Mouse (Mus musculus) neural tube, embryonic 12.5 days (tissue): Measurements from ENCODE around the gene Fuk. TPM values are rescaled to one million over a fixed set of nuclear protein-coding genes. Genes with fewer than 3 reads are reported as not detected.
"Not testable (repeated sequence)": the region's sequence is repeated elsewhere in the genome, so short reads cannot be mapped to it uniquely, and the experiment has no call there.

Experiments
- ATAC-seq: fragments of 200-750 bp; cut with Nextera tagmentation; 2 replicates; pipeline ENCODE4 v1.8.0; 2017; ENCODE audit warnings: low read depth, mild to moderate bottlenecking, moderate TSS enrichment, moderate library complexity; ENCODE audit not compliant: low FRiP score
- H3K27ac ChIP-seq: fragments of 300-500 bp; sonication (generic); 2 replicates; pipeline ENCODE4 v1.5.1; 2016
- H3K27me3 ChIP-seq: fragments of 300-500 bp; sonication (generic); replicated peaks from 2 replicates; pipeline ENCODE4 v1.6.1; 2016; ENCODE audit warnings: mild to moderate bottlenecking
- H3K36me3 ChIP-seq: fragments of 300-500 bp; sonication (generic); 2 replicates; pipeline ENCODE4 v1.6.1; 2016; ENCODE audit warnings: mild to moderate bottlenecking
- H3K4me1 ChIP-seq: fragments of 300-500 bp; sonication (generic); 2 replicates; pipeline ENCODE4 v1.6.1; 2016
- H3K4me2 ChIP-seq: fragments of 300-500 bp; sonication (generic); replicated peaks from 2 replicates; pipeline ENCODE4 v1.6.1; 2016; ENCODE audit warnings: mild to moderate bottlenecking
- H3K4me3 ChIP-seq: fragments of 300-500 bp; sonication (generic); 2 replicates; pipeline ENCODE4 v1.5.1; 2016
- H3K9ac ChIP-seq: fragments of 300-500 bp; sonication (generic); 2 replicates; pipeline ENCODE4 v1.6.1; 2016; ENCODE audit warnings: mild to moderate bottlenecking
- H3K9me3 ChIP-seq: fragments of 300-500 bp; sonication (generic); 2 replicates; pipeline ENCODE4 v1.6.1; 2016; ENCODE audit warnings: mild to moderate bottlenecking
- WGBS: fragments of 180-500 bp; shearing (Covaris S2); methylation state at CpG from one replicate; pipeline ENCODE4 v1.1.7; 2016; 5-methylcytosine and 5-hydroxymethylcytosine counted together
- polyA plus RNA-seq: library from polyadenylated mRNA; unstranded; fragments of >200 nt; fragmentation: Nextera tagmentation; extraction: Ambion mirVana; gene quantifications from 2 replicates; pipeline ENCODE4 v1.2.1, GENCODE M21; 2016

Fuk gene
- polyA plus RNA-seq, 1 experiment from 2014 or later: 11.9 TPM

DNA sequence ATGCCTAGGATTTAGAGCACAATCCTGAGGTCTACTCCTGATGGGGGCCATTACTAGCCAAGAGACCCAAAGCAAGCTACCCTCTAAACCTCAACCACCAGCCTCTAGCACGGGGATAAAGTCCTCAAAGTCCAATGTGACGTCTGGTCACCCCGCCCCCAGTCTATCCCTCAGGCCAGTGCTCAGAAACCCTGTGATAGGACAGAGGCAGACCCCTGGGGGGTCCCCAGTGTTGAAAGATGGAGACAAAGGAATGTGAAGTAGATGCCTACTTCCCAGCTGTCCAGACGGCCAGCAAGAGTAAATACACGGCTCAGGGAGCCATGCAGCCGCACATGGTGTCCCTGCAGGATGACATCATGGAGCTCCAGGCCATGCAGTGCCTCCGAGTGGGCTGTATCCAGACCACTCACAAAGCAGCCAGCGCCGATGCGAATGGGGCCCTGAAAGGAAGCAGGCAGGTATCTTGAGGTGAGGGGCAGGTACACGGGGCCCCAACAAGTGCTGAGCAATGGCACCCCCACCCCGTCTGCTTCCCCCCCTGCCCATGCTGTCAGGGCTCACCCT lies 12.3 kb downstream of the Fuk start:
- H3K9me3 ChIP-seq: no peaks in the 10 kb centered on the region
- no peak overlapping the region for H3K27ac ChIP-seq
- no peak overlapping the region for H3K9ac ChIP-seq
- no peak overlapping the region for H3K4me3 ChIP-seq
- no peak overlapping the region for H3K4me2 ChIP-seq
- 75% methylated on average over 12 of the region's 12 CpGs for WGBS
- no peaks in the 10 kb centered on the region for H3K4me1 ChIP-seq
- peaks cover 52% of the 10 kb centered on the region for H3K36me3 ChIP-seq
- H3K27me3 ChIP-seq: no peaks in the 10 kb centered on the region
- no peak for ATAC-seq

DNA sequence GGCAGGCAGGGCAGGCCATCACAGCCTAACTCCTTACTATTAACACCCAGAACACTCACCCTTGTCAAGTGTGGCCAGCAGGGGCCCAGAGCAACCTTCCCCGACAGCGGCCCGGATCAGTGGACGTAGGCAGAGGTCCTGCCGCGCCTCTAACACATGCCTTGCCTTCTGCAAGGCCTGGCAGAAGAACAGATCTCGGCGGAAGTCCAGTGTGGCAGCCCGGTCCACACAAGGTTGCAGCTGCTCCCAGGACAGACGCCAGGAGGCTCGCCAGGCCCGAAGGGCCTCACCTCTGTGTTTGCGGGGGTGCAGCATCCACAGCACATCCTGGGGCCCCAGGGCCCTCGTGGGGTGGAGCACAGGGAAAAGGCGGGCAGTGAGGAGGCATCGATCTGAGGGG lies 13.4 kb downstream of the Fuk start:
- 93% methylated on average over 16 of the region's 16 CpGs for WGBS
- no peak for ATAC-seq
- no peak overlapping the region for H3K9ac ChIP-seq
- no peak overlapping the region for H3K4me3 ChIP-seq
- no peaks in the 10 kb centered on the region for H3K4me1 ChIP-seq
- no peak overlapping the region for H3K4me2 ChIP-seq
- H3K36me3 ChIP-seq: peaks cover 60% of the 10 kb centered on the region
- no peaks in the 10 kb centered on the region for H3K27me3 ChIP-seq
- H3K27ac ChIP-seq: no peak overlapping the region
- no peaks in the 10 kb centered on the region for H3K9me3 ChIP-seq

DNA sequence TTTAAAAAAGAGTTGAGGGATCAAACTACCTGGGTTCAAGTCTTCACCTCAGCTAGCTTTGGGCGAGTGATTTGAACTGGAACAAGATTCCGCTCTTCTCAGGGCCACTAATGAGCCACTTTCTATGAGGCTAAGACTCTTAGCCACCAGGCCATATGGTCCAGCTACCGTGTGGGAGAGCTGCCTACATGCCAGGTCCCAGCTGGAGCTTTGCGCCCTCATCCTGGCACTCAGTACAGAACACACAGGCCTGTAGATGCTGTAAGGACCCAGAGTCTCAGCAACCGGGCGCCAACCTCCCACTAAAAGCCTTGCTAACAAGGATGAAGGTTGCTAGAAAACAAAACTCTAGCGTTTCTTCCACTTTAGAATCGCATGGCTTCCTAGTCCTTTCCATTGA lies 13.8 kb downstream of the Fuk start:
- H3K9ac ChIP-seq: no peak overlapping the region
- no peak for ATAC-seq
- H3K4me1 ChIP-seq: no peaks in the 10 kb centered on the region
- peaks cover 62% of the 10 kb centered on the region for H3K36me3 ChIP-seq
- no peak overlapping the region for H3K27ac ChIP-seq
- 90% methylated on average over 8 of the region's 8 CpGs for WGBS
- H3K4me2 ChIP-seq: no peak overlapping the region
- no peak overlapping the region for H3K4me3 ChIP-seq
- H3K27me3 ChIP-seq: no peaks in the 10 kb centered on the region
- no peaks in the 10 kb centered on the region for H3K9me3 ChIP-seq

DNA sequence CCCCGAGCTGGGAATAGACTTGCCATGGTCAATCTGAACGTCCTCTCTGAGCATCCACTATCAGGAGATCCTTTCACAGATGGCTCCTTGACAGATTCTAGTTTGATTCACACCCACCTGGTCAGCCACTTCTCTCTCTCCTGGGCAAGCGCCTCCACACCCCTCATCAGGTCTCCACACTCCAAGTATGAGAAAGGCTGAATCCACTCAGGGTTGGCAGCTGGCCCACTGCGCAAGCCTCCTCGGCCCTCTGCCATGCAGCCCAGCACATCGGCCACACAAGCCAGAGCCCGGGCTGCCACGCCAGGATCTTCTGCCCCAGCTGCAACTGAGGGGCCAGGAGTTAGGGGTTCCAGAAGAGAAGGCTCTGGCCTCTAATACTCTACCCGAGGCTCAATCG lies 14.7 kb downstream of the Fuk start:
- Histone ChIP-seq H3K4me2 (no peak overlapping the region), H3K4me3 (no peak overlapping the region), H3K4me1 (no peaks in the 10 kb centered on the region), H3K9me3 (no peaks in the 10 kb centered on the region), H3K36me3 (peaks cover 65% of the 10 kb centered on the region), H3K27ac (no peak overlapping the region), H3K9ac (no peak overlapping the region), H3K27me3 (no peaks in the 10 kb centered on the region)
- no peak for ATAC-seq
- WGBS: 93% methylated on average over 10 of the region's 10 CpGs

DNA sequence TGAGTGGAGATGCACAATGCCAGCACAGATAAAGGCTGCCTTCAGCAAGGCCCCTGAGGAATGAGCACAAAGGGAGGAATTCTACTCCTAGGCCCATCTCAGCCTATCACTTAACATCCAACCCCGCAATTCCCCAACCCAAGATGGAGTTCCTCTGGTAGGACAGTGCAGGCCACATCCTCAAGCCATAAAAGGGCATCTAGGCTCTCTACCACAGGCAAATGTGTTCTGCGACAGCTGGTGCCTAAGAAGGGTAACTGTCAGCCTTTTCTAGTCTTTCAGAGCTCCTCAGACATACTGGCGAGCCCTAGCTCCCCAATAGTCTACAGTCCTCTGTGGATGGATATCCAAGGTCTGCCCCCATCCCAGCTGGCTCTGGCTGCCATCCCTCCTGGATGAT lies 15.7 kb downstream of the Fuk start:
- ATAC-seq: no peak
- WGBS: 94% methylated on average over 3 of the region's 3 CpGs
- Histone ChIP-seq H3K9ac (no peak overlapping the region), H3K36me3 (peaks cover 70% of the 10 kb centered on the region), H3K4me3 (no peak overlapping the region), H3K27ac (no peak overlapping the region), H3K4me1 (no peaks in the 10 kb centered on the region), H3K4me2 (no peak overlapping the region), H3K9me3 (no peaks in the 10 kb centered on the region), H3K27me3 (no peaks in the 10 kb centered on the region)

DNA sequence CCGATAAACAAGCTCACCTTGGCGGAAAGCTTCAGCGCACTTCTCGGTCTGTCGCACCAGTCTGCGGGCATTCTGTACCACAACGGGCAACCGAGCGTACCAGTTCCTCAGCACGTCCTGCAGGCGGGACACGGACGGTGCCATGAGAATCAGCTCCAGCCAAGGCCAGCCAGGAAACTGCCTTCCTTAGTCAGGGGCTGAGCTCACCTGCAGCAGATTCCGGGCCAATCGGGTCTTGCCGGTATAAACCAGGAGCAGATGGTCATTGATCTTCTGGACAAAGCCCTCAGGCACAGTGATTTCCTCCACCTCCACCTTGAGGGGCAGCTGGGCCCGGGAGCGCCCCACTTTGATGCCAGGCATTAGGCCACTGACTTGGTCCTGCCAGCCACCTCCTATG lies 18.5 kb downstream of the Fuk start:
- no peak for ATAC-seq
- 96% methylated on average over 18 of the region's 18 CpGs for WGBS

DNA sequence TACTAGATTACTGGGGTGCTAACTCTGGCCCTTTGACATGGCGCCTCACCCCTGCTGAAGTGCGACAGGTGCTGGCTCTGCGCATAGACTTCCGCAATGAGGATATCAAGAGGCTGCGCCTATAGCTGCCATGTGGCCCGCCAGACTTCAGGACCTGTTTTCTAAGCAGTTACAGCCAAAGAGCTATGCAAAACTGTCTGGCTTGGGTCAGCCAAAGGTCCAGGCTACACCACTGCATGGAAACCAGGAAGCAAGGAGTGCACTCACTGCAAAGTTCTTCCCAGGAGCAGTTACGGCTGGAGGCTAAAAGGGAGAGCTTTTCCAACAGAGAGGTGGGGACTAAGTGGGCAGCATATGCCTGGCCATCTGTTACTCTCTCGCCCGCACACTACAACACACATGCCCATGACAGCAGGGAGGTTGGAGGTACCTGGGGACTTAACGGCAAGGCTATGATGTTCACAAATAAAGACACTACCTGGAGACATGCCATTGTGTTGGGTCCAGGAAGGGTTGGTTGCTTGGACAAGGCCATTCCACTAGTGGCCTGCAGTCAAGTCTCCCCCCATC lies 20.5 kb downstream of the Fuk start:
- H3K9ac ChIP-seq: no peak overlapping the region
- 95% methylated on average over 10 of the region's 10 CpGs for WGBS
- H3K4me2 ChIP-seq: no peak overlapping the region
- H3K27me3 ChIP-seq: no peaks in the 10 kb centered on the region
- H3K4me3 ChIP-seq: no peak overlapping the region
- no peaks in the 10 kb centered on the region for H3K9me3 ChIP-seq
- H3K36me3 ChIP-seq: peaks cover 78% of the 10 kb centered on the region
- no peak overlapping the region for H3K27ac ChIP-seq
- no peaks in the 10 kb centered on the region for H3K4me1 ChIP-seq
- no peak for ATAC-seq

More for the DNA sequence above, 18.5 kb downstream of the Fuk start:
- Histone ChIP-seq H3K4me3 (no peak overlapping the region), H3K27ac (no peak overlapping the region), H3K4me1 (no peaks in the 10 kb centered on the region), H3K36me3 (peaks cover 87% of the 10 kb centered on the region), H3K9me3 (no peaks in the 10 kb centered on the region), H3K9ac (no peak overlapping the region), H3K4me2 (no peak overlapping the region), H3K27me3 (no peaks in the 10 kb centered on the region)

DNA sequence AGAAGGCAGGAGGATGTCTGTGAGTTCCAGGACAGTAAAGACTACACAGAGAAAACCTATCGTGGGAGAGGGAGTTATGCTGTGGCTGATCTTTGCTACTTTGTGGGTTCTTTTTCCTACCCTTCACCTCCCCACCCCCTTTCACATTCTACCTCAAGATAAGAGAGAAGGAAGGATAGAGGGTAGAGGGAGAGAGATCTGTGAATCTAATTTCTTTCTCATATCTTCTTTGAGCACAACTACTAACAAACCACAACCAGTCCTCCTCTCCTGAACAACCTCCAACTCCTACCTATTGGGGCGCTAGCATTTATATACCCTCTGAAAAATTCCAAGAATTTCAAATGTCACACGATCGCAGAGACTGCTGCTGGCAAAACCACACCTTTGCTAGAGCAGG lies 24.4 kb downstream of the Fuk start:
- WGBS: 94% methylated on average over 4 of the region's 4 CpGs
- H3K36me3 ChIP-seq: peaks cover 80% of the 10 kb centered on the region

GRCm38 (mm10) chr8:110870501-110870900 lies 31.8 kb downstream of the Fuk start:
- no peaks in the 10 kb centered on the region for H3K27me3 ChIP-seq

More for the DNA sequence above, 24.4 kb downstream of the Fuk start:
- Histone ChIP-seq H3K4me1 (no peaks in the 10 kb centered on the region), H3K9me3 (no peaks in the 10 kb centered on the region), H3K27me3 (no peaks in the 10 kb centered on the region), H3K27ac (no peak overlapping the region), H3K9ac (no peak overlapping the region), H3K4me3 (no peak overlapping the region), H3K4me2 (no peak overlapping the region)
- no peak for ATAC-seq

DNA sequence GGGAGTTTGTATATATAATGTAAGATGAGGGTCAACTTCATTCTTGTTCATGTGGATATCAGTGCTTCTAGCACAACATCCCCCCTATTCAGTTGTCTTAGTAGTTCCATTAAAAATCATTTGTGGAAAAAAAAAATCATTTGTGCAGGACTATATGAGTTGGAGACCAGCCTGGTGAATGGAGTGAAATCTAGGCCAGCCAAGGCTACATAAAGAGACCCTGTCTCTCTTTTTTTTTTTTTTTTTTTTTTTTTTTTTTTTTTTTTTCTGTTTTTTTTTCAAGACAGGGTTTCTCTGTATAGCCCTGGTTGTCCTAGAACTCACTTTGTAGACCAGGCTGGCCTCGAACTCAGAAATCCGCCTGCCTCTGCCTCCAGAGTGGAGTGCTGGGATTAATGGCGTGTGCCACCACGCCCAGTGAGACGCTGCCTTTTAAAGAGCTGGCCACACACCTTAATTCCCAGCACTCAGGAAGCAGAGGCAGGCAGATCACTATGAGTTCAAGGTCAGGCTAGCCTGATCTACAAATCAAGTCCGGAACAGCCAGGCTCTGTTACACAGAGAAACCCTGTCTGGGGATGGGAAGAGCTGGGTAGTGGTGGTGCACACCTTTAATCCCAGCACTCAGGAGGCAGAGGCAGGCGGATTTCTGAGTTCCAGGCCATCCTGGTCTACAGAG lies 40.8 kb downstream of the Fuk start:
- H3K36me3 ChIP-seq: peaks cover 91% of the 10 kb centered on the region
- ATAC-seq: not testable (repeated sequence)

More at GRCm38 (mm10) chr8:110870501-110870900, 31.8 kb downstream of the Fuk start:
- Histone ChIP-seq H3K36me3 (peaks cover 89% of the 10 kb centered on the region), H3K27ac (no peak overlapping the region), H3K4me1 (no peaks in the 10 kb centered on the region), H3K9me3 (no peaks in the 10 kb centered on the region), H3K4me2 (no peak overlapping the region), H3K4me3 (no peak overlapping the region), H3K9ac (no peak overlapping the region)
- ATAC-seq: no peak
- 100% methylated on average over 2 of the region's 2 CpGs for WGBS

DNA sequence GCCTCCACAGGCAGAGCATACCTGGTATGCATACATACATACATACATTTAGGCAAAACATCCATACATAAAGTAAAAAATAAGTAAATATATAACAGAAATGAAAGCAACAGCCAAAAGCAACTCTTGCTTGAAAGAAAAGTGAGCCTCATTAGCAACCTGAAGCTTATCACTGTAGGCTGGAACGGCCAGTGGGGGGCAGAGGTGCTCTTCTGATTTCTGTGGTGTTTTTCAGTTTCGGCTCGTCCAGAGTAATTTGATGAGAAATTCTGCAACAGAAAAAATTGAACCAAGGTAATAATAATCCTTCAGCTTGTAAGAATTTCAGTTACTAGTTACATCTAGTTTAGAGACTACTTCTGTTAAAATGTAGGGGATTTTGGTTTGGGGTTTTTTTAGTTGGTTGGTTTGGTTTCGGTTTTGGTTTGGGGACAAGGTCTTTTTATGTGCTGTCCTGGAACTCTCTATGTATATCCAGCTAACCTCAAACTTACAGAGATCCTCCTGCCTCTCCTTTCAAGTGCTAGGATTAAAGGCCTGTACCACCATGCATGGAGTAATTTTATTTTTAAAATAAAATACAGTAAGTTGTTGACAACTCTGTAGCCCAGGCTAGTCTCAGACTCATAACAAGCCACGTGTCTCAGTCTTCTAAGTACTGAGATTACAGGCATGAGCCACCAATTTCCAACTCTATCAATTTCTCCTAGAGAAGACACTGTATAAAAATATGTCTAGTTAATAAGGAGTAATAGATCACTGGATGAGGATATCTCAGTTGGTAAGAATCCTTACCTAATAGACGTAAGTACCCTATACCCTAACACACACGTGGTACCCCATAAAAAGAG lies 42.4 kb downstream of the Fuk start:
- WGBS: 87% methylated on average over 7 of the region's 7 CpGs
- Histone ChIP-seq H3K4me3 (no peak overlapping the region), H3K9me3 (no peaks in the 10 kb centered on the region), H3K4me2 (no peak overlapping the region), H3K9ac (no peak overlapping the region), H3K27ac (no peak overlapping the region), H3K36me3 (peaks cover 93% of the 10 kb centered on the region), H3K27me3 (no peaks in the 10 kb centered on the region), H3K4me1 (no peaks in the 10 kb centered on the region)
- ATAC-seq: no peak

More for the DNA sequence above, 40.8 kb downstream of the Fuk start:
- not testable (repeated sequence) for H3K4me3 ChIP-seq, H3K9ac ChIP-seq, H3K27me3 ChIP-seq, H3K9me3 ChIP-seq, H3K4me1 ChIP-seq, H3K4me2 ChIP-seq, H3K27ac ChIP-seq
- 92% methylated on average over 7 of the region's 7 CpGs for WGBS

GRCm38 (mm10) chr8:110856760-110857461 lies 45.4 kb downstream of the Fuk start:
- WGBS: 88% methylated on average over 5 of the region's 5 CpGs

More at GRCm38 (mm10) chr8:110856760-110857461, 45.4 kb downstream of the Fuk start:
- H3K4me3 ChIP-seq: no peak overlapping the region
- no peak overlapping the region for H3K27ac ChIP-seq
- H3K4me2 ChIP-seq: no peak overlapping the region
- H3K27me3 ChIP-seq: no peaks in the 10 kb centered on the region
- H3K36me3 ChIP-seq: peaks cover 92% of the 10 kb centered on the region
- H3K4me1 ChIP-seq: no peaks in the 10 kb centered on the region
- no peak for ATAC-seq
- no peaks in the 10 kb centered on the region for H3K9me3 ChIP-seq
- H3K9ac ChIP-seq: no peak overlapping the region
